Mouse (Mus musculus): Measurements from ENCODE around the gene Tcea2. TPM values are rescaled to one million over a fixed set of nuclear protein-coding genes. Genes with fewer than 3 reads are reported as not detected.
A peak's percentile ranks its signal among the peaks of the same experiment; 100 is the strongest.

Tcea2 gene
- polyA plus RNA-seq, 1 experiment from 2014 or later = 25.6 TPM

DNA sequence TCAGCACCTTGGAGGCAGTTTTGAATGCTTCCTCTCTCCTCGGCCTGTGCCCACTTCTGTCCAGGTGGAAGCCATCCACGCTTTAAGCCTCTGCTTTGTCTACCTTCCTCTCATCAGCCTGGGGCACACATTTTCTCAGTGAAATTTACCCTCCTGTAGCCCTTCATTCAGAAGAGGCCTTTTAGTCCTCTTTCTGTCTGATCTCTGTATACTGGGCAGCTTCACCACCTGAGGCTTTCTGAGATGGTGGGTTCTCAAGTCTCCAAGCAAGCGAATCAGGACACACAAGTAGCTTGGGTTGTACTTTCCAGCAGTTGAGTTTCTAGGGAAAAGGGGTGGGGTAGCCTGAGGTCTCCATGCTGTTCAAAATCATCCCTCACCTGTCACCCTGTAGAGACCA is 12.2 kb downstream of the Tcea2 start:
- WGBS = 87% methylated on average over 3 of the region's 3 CpGs
- H3K4me3 ChIP-seq (replicated peaks) = 0 out of 2 replicates have a peak overlapping the region, but pooled peaks have one; percentile 78

DNA sequence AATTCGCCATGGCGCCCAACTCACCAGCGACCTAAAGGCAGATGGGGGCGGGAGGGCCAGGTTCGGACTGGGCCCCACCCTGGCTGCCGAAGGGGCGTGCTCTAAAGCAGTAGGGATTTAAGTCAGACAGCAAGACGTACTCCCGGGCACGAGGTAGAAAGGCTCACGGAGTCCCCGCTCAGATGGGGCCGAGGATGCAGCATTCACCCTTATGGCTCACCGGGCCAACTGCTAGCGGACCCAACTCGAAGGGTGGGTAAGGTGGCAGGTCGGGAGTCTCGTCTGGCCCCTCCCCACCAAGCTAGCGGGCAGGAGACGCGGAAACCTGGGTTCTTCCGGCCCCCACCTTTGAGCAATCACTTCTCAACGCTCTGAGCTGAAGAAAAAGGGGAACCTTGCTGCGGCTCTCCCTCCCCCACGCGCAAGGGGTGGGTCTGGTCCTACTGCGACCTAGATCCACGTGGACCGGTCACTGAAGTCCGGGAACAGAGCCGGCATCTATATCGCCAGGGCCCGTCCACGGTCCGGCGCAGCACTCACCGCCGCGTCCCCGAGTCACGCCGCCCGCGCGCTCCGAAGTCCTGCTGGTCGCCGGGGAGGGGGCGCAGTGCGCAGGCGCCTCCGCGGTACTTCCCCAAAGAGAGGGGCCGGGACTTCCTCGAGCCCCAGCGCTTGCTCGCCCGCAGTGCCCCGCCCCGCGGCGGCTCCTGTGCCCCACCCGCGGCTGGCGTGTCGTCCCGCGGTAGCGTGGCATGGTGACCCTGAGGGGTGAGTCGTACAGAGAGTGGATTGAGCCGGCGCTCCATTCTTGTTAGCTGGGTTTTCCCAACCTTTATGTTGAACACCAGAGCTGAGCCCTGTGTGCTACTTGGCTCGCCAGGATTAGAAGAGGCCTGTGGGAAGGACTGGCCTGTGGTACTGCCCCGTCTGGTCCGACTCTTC is 13.5 kb downstream of the Tcea2 start, which contains the start of gene Rgs19:
Gene Rgs19 (minus strand): TSS at position 639 of the 942 bp plus-strand sequence.
- H3K4me3 ChIP-seq (replicated peaks) = peak within 1 kb of the TSS; percentile 78
- no peaks in the 10 kb centered on the region for H3K9me3 ChIP-seq (replicated peaks)
- H3K27ac ChIP-seq = peak within 1 kb of the TSS; percentile 65; the same call in 1 of the 2 replicates
- under 1% methylated on average over 75 of the region's 75 CpGs for WGBS
- ATAC-seq (replicated peaks; ENCODE audit: low FRiP score) = peak; percentile 87
- no peaks in the 10 kb centered on the region; the same call in 1 of the 2 replicates for H3K27me3 ChIP-seq
- peaks cover 19% of the 10 kb centered on the region for H3K36me3 ChIP-seq
- H3K4me1 ChIP-seq = peaks cover 22% of the 10 kb centered on the region
- H3K4me2 ChIP-seq = peak within 1 kb of the TSS; percentile 93
- H3K9ac ChIP-seq = peak within 1 kb of the TSS; percentile 82

More for the DNA sequence above, 12.2 kb downstream of the Tcea2 start:
- Histone ChIP-seq H3K27me3 (no peaks in the 10 kb centered on the region; the same call in 1 of the 2 replicates), H3K9ac (no peak overlapping the region), H3K4me1 (peaks cover 22% of the 10 kb centered on the region), H3K9me3 (replicated peaks) (no peaks in the 10 kb centered on the region), H3K36me3 (peaks cover 31% of the 10 kb centered on the region), H3K4me2 (peak overlapping the region; percentile 93), H3K27ac (no peak overlapping the region)
- ATAC-seq (replicated peaks; ENCODE audit: low FRiP score) = no peak

DNA sequence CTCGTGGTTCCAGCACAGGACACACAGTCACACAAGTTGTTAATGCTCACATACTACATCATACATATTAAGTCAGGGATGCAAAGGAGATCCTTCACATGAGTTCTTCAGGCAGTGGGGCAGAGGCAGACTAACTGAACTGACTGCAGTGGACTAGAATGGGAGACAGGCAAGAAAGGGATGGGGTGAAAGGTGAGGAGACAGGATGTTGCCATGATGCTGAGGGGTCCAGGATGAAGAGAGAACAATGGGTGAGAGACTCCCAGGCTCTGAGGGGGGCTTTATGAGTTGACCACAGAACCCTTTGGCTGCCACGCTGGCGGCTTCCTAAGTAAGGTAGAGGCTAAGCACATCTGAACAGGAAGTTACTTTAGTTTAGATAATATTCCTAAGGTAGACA is 14.5 kb downstream of the Tcea2 start:
- no peak overlapping the region for H3K9ac ChIP-seq
- no peak overlapping the region for H3K27ac ChIP-seq
- H3K4me2 ChIP-seq = peak overlapping the region; percentile 93
- H3K9me3 ChIP-seq (replicated peaks) = no peaks in the 10 kb centered on the region
- ATAC-seq (replicated peaks; ENCODE audit: low FRiP score) = no peak
- H3K4me3 ChIP-seq (replicated peaks) = no peak overlapping the region
- WGBS = 86% methylated on average over 3 of the region's 3 CpGs
- peaks cover 22% of the 10 kb centered on the region for H3K4me1 ChIP-seq
- H3K27me3 ChIP-seq = no peaks in the 10 kb centered on the region; the same call in 1 of the 2 replicates
- H3K36me3 ChIP-seq = peaks cover 9% of the 10 kb centered on the region

DNA sequence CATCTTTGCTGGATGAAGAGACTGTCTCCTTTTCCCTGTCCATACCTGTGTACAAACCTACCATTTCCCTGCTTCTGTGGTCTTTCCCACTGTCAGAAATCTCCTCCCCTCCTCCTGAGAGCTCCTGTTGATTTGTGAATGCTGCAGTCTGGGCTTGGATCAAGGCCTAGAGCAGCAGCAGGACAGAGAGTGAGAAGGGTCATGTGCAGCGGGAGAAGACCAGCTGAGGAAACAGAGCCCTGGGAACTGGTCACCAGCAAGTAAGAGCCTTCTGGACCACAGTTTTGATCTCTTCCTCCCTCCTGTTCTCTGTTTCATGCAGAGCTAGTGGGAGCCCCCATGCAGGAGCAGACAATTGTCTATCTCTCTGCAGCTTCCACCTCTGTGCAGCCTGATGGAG is 15.7 kb downstream of the Tcea2 start:
- 65% methylated on average over 1 of the region's 1 CpGs for WGBS
- ATAC-seq (replicated peaks; ENCODE audit: low FRiP score) = no peak
- H3K9me3 ChIP-seq (replicated peaks) = no peaks in the 10 kb centered on the region

DNA sequence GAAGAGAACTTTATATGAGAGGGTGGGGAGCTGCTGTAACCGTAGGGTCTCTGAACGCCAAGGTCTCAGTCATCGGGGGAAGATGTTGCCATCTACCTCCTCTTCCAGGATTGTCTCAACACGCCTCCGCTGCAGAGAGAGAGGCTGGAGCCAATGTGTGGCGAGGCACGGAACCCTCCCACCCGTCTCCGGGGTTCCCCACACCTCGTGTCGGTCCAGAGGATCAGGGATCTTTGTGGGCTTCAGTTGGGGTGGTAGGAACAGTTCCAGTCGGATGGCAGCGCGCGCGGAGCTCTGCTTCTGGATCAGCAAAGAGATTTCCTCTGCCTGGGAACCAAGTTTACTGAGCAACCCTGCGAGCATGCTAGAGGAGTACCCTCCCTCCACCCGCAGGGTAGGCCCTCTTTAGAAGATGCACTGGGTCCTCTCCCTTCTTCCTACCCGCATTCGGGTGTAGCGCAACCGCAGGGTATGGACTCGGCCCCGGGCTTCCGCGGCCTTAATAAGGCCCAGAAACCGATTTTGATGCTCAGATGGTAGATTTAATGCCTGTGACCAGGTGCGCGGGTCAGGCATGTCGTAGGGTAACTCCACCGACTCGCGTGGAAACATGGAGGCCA is 16.8 kb downstream of the Tcea2 start:
- Histone ChIP-seq H3K4me2 (no peak overlapping the region), H3K36me3 (no peaks in the 10 kb centered on the region), H3K9me3 (replicated peaks) (no peaks in the 10 kb centered on the region), H3K27ac (no peak overlapping the region), H3K4me1 (peaks cover 21% of the 10 kb centered on the region), H3K27me3 (no peaks in the 10 kb centered on the region; the same call in 1 of the 2 replicates), H3K9ac (no peak overlapping the region), H3K4me3 (replicated peaks) (no peak overlapping the region)
- no peak for ATAC-seq (replicated peaks; ENCODE audit: low FRiP score)
- WGBS = 75% methylated on average over 33 of the region's 33 CpGs

More for the DNA sequence above, 15.7 kb downstream of the Tcea2 start:
- no peaks in the 10 kb centered on the region; the same call in 1 of the 2 replicates for H3K27me3 ChIP-seq
- no peak overlapping the region for H3K27ac ChIP-seq
- H3K4me1 ChIP-seq = peaks cover 22% of the 10 kb centered on the region
- H3K9ac ChIP-seq = no peak overlapping the region
- H3K4me2 ChIP-seq = no peak overlapping the region
- no peaks in the 10 kb centered on the region for H3K36me3 ChIP-seq
- H3K4me3 ChIP-seq (replicated peaks) = no peak overlapping the region

DNA sequence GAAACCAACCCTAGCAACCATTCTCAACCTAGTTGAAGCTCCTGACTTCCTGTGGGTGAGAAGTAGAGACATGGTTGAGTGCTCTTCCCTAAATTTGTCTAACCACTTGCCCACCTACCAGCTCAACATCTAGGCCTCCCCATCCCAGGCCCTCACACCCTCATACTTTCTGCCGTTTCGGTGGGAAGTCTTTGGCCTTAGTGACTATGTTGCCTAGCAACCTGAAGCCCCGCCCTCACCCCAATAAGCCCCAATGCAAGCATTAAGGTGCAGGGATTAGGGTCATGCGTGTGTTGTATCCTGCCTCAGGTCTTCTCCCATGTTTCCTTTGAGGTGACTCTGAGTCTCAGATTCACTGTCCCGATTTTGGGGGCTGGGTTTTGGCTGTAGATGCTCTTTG is 18.1 kb downstream of the Tcea2 start, which contains the start of gene Lkaaear1:
Gene Lkaaear1 (minus strand): TSS at position 202 of the 400 bp plus-strand sequence.
- Histone ChIP-seq H3K4me1 (peaks cover 9% of the 10 kb centered on the region), H3K9me3 (replicated peaks) (no peaks in the 10 kb centered on the region), H3K27me3 (no peaks in the 10 kb centered on the region; the same call in 1 of the 2 replicates), H3K36me3 (no peaks in the 10 kb centered on the region), H3K27ac (no peak within 1 kb of the TSS), H3K4me3 (replicated peaks) (no peak within 1 kb of the TSS), H3K9ac (no peak within 1 kb of the TSS), H3K4me2 (no peak within 1 kb of the TSS)
- WGBS = 51% methylated on average over 5 of the region's 5 CpGs
- ATAC-seq (replicated peaks; ENCODE audit: low FRiP score) = no peak

DNA sequence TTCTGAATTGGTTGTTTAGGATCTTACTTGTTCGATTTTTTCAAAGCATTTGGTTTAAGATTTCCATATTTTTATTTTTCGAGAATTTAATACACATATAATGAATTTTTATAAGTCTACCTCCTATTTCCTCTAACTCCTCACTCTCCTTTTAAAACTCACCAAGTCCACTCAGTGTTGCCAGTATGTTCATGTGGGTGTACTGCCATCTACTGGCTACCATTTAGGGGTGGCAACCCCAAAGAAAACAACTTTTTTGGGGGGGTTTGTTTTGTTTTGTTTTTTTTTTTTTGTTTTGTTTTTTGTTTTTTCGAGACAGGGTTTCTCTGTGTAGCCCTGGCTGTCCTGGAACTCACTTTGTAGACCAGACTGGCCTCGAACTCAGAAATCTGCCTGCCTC is 26.6 kb downstream of the Tcea2 start:
- no peaks in the 10 kb centered on the region for H3K27me3 ChIP-seq
- no peak for ATAC-seq (replicated peaks; ENCODE audit: low FRiP score)
- no peaks in the 10 kb centered on the region for H3K9me3 ChIP-seq (replicated peaks)
- no peak overlapping the region for H3K27ac ChIP-seq
- no peak overlapping the region for H3K4me2 ChIP-seq
- WGBS = 38% methylated on average over 4 of the region's 4 CpGs
- H3K36me3 ChIP-seq = no peaks in the 10 kb centered on the region
- no peak overlapping the region for H3K9ac ChIP-seq
- H3K4me3 ChIP-seq (replicated peaks) = no peak overlapping the region
- H3K4me1 ChIP-seq = no peaks in the 10 kb centered on the region

DNA sequence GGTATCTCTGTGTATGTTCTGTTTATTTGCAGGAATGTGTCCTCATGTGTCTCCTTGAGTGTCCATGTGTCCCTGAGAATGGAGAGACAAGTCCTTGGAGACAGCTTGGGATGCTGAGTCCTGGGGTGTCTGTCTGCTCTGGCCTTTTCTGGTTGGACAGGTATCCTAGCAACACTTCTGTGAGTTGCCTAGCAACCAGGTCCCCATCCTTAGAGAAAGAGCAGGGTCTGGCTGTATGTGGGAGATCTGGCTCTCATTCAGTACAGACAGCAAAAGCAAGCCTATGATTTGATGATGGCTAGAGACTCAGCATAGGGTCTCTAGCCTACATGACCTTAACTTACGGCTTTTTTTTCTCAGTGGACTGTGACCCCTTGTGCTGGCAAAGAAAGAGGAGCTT is 33.6 kb downstream of the Tcea2 start:
- Histone ChIP-seq H3K27me3 (peaks cover 6% of the 10 kb centered on the region; the same call in 1 of the 2 replicates), H3K36me3 (no peaks in the 10 kb centered on the region), H3K4me2 (no peak overlapping the region), H3K9me3 (replicated peaks) (no peaks in the 10 kb centered on the region), H3K4me3 (replicated peaks) (no peak overlapping the region), H3K4me1 (no peaks in the 10 kb centered on the region), H3K27ac (no peak overlapping the region), H3K9ac (no peak overlapping the region)
- 76% methylated on average over 1 of the region's 1 CpGs for WGBS
- ATAC-seq (replicated peaks; ENCODE audit: low FRiP score) = no peak

DNA sequence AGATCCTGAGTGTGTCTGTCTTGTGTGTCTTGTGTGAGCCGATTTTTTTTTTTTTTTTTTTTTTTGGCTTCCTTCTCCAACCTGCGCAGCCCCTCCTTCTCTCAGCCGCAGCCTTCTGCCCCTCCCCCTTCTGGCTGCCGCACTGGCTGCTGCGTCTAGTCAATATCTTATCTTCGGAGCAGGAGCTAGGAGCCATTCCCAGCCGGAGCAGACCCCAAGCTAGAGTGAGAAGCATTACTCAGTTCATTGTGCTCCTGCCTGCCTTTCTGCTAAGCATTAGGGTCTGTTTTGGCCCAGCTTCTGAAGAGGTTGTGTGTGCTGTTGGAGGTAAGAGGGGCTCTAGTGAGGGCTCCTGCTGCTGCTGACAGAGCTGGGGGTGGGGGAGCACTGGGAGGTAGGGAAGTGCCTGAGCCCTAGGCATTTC is 34.8 kb downstream of the Tcea2 start, which contains the start of gene Oprl1:
Gene Oprl1 (plus strand): TSS at position 114 of the 424 bp plus-strand sequence.
- Histone ChIP-seq H3K9me3 (replicated peaks) (no peaks in the 10 kb centered on the region), H3K27ac (no peak within 1 kb of the TSS), H3K4me2 (peak within 1 kb of the TSS; percentile 20), H3K4me3 (replicated peaks) (no peak within 1 kb of the TSS), H3K4me1 (no peaks in the 10 kb centered on the region), H3K27me3 (peaks cover 6% of the 10 kb centered on the region; the same call in 1 of the 2 replicates), H3K36me3 (no peaks in the 10 kb centered on the region), H3K9ac (no peak within 1 kb of the TSS)
- ATAC-seq (replicated peaks; ENCODE audit: low FRiP score) = peak; percentile 4; the same call in 1 of the 2 replicates
- WGBS = 4% methylated on average over 7 of the region's 7 CpGs

DNA sequence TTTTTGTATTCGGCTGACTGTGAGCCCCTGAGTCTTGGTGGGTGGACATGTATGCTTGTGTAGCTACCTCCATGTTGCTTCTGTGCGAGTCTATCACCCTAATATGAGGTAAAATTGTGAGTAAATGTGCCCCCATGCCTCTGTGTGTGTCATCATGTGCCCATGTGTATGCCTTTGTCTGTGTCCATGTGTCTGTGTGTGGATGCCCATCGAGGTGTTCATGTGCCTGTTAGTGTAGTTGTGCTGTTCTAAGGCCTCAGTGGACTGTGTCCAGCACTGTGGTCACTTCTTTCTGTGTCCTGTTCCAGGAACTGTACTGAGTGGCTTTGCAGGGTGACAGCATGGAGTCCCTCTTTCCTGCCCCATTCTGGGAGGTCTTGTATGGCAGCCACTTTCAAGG is 35.3 kb downstream of the Tcea2 start:
- 0 out of 2 replicates have a peak, but pooled peaks have one; percentile 2 for ATAC-seq (replicated peaks; ENCODE audit: low FRiP score)
- Histone ChIP-seq H3K27me3 (peaks cover 6% of the 10 kb centered on the region; the same call in 1 of the 2 replicates), H3K9ac (no peak overlapping the region), H3K36me3 (no peaks in the 10 kb centered on the region), H3K4me2 (no peak overlapping the region; the same call in 1 of the 2 replicates), H3K4me1 (no peaks in the 10 kb centered on the region), H3K4me3 (replicated peaks) (no peak overlapping the region), H3K27ac (no peak overlapping the region), H3K9me3 (replicated peaks) (no peaks in the 10 kb centered on the region)
- WGBS = 77% methylated on average over 3 of the region's 3 CpGs

DNA sequence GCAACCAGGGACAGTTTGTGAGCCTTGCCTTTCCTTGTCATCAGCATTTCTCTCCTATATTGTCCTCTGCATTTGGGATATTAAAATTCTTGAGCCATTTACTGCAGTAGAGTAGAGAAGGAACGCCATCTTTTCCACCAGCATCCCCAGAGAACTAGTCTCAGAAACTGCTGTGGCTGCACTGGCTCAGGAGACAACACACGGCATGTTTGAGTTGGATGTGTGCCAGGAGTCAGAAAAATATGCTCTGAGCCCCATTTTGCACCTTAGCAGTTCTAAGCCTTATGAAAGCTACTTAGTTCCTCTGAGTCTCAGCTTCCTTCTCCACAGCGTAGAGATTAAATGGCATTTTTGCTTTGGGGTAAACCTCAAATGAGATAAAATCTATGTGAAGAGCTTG is 36.9 kb downstream of the Tcea2 start:
- Histone ChIP-seq H3K4me1 (no peaks in the 10 kb centered on the region), H3K27ac (no peak overlapping the region), H3K27me3 (peaks cover 6% of the 10 kb centered on the region; the same call in 1 of the 2 replicates), H3K36me3 (no peaks in the 10 kb centered on the region), H3K4me3 (replicated peaks) (no peak overlapping the region), H3K9ac (no peak overlapping the region), H3K9me3 (replicated peaks) (no peaks in the 10 kb centered on the region), H3K4me2 (no peak overlapping the region)
- 49% methylated on average over 3 of the region's 3 CpGs for WGBS
- ATAC-seq (replicated peaks; ENCODE audit: low FRiP score) = no peak

DNA sequence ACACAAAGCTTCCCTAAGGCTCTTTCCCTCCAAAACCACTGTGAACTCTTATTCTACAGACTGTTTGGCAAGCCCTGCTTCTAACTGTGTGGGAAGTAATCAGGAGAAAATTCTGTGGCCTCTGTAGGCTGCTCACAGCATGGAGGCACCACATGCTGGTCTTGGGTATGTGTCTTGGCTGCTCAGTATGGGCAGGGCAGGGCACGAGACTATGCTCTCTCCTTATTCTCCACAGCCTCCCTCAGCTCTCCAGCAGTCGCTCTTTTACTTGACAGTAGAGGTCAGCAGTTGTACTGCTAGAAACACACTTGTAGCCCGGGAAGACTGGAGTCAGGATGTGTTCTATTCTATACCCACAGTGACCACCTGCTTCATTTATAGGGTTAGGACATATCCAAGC is 40.0 kb downstream of the Tcea2 start:
- no peaks in the 10 kb centered on the region for H3K36me3 ChIP-seq
- H3K4me2 ChIP-seq = no peak overlapping the region
- no peaks in the 10 kb centered on the region for H3K27me3 ChIP-seq
- H3K9ac ChIP-seq = no peak overlapping the region
- WGBS = 25% methylated on average over 3 of the region's 3 CpGs
- no peak overlapping the region for H3K27ac ChIP-seq
- no peaks in the 10 kb centered on the region for H3K9me3 ChIP-seq (replicated peaks)
- H3K4me1 ChIP-seq = no peaks in the 10 kb centered on the region
- no peak for ATAC-seq (replicated peaks; ENCODE audit: low FRiP score)
- no peak overlapping the region for H3K4me3 ChIP-seq (replicated peaks)
